8 mouse cellular contexts compared by ENCODE assay signal in genomic region chr5:33142790-33143455, GRCm38 (mm10). TPM values are rescaled to one million over a fixed set of nuclear protein-coding genes. Genes with fewer than 3 reads are reported as not detected.
DNase-seq lines count a peak whose midpoint lies in the region; ATAC-seq and TF ChIP-seq lines count a peak whose summit lies in the region.

No protein-coding gene starts in this region.

- no peaks in the 10 kb centered on the region for H3K36me3 ChIP-seq in heart, embryonic 14.5 days (ENCODE audit: control insufficient read depth, insufficient read depth, low read length)
- no peaks in the 10 kb centered on the region for H3K36me3 ChIP-seq in heart, embryonic 12.5 days
- H3K36me3 ChIP-seq in E14TG2a.4 (ENCODE audit: insufficient read depth, low read length): no peaks in the 10 kb centered on the region

- H3K9ac ChIP-seq in heart, embryonic 14.5 days (ENCODE audit: low read length): peak overlapping the region; percentile 30; the same call in 1 of the 2 replicates
- H3K9ac ChIP-seq in heart, embryonic 12.5 days: no peak overlapping the region

- peak; percentile 88 for TF ChIP-seq CTCF in E14TG2a.4 (conservative IDR thresholded peaks at IDR 0.05; ENCODE audit: low read length)

- 49% methylated on average over 7 of the region's 7 CpGs for WGBS in heart, embryonic 14.5 days
- 55% methylated on average over 7 of the region's 7 CpGs for WGBS in heart, embryonic 12.5 days

- intact Hi-C loops in gastrocnemius, postnatal 36 days (cut with DNase I): loop anchor here (10.0 kb wide), 1 partner anchor 218 kb away; no protein-coding TSS in a partner anchor

- no peaks in the 10 kb centered on the region; a peak in 1 of 4 replicates for H3K4me1 ChIP-seq in heart, embryonic 14.5 days (ENCODE audit: control insufficient read depth in 2 of 2, insufficient read depth in 2 of 2, low read length in 2 of 2)
- H3K4me1 ChIP-seq in heart, embryonic 12.5 days (replicated peaks): no peaks in the 10 kb centered on the region
- no peaks in the 10 kb centered on the region for H3K4me1 ChIP-seq in E14TG2a.4 (replicated peaks; ENCODE audit: low read depth, low read length)

- H3K27me3 ChIP-seq in heart, embryonic 14.5 days (ENCODE audit: control insufficient read depth, insufficient read depth, low read length): 0 out of 2 replicates have a peak, but pooled peaks cover 3% of the 10 kb centered on the region
- H3K27me3 ChIP-seq in heart, embryonic 12.5 days (replicated peaks): 0 out of 2 replicates have a peak, but pooled peaks cover 2% of the 10 kb centered on the region
- peaks cover 26% of the 10 kb centered on the region; the same call in 1 of the 2 replicates for H3K27me3 ChIP-seq in E14TG2a.4 (ENCODE audit: insufficient read depth, low read length)

- no peak overlapping the region for H3K4me2 ChIP-seq in heart, embryonic 14.5 days (ENCODE audit: low read length)
- no peak overlapping the region for H3K4me2 ChIP-seq in heart, embryonic 12.5 days

- no peak for ATAC-seq in heart, embryonic 14.5 days (ENCODE audit: insufficient number of reproducible peaks, insufficient read depth, low FRiP score, low read depth)
- ATAC-seq in heart, embryonic 12.5 days (ENCODE audit: insufficient number of reproducible peaks, low FRiP score): no peak

- no peak overlapping the region for H3K4me3 ChIP-seq in heart, embryonic 14.5 days (ENCODE audit: control insufficient read depth in 1 of 2, insufficient read depth in 1 of 2, low read depth in 1 of 2, low read length in 2 of 2)
- no peak overlapping the region for H3K4me3 ChIP-seq in heart, embryonic 12.5 days
- H3K4me3 ChIP-seq in E14TG2a.4 (replicated peaks; ENCODE audit: low read length): no peak overlapping the region

- DNase-seq in c-Kit-positive CD71-positive TER-119-positive erythroid progenitor cells, embryonic 14.5 days (ENCODE audit: low spot score): peak; percentile 13
- peak; percentile 45 for DNase-seq in heart, postnatal 4 days
- peak; percentile 48 for DNase-seq in layer of hippocampus, adult 9-11 months
- DNase-seq in naive thymus-derived CD4-positive, alpha-beta T cell, adult 2 months (ENCODE audit: low read depth): peak; percentile 78
- no peak for DNase-seq in gastrocnemius, postnatal 36 days

- no peaks in the 10 kb centered on the region for H3K9me3 ChIP-seq in heart, embryonic 14.5 days (ENCODE audit: control insufficient read depth, low read length)
- H3K9me3 ChIP-seq in heart, embryonic 12.5 days (replicated peaks): no peaks in the 10 kb centered on the region
- no peaks in the 10 kb centered on the region for H3K9me3 ChIP-seq in E14TG2a.4 (ENCODE audit: low read length)

- H3K27ac ChIP-seq in heart, embryonic 14.5 days (replicated peaks in 1 of 2; ENCODE audit: control insufficient read depth in 1 of 2, insufficient read depth in 1 of 2, low read depth in 2 of 2, low read length in 2 of 2): no peak overlapping the region
- H3K27ac ChIP-seq in heart, embryonic 12.5 days (ENCODE audit: poor library complexity, severe bottlenecking): no peak overlapping the region

RNA-seq across cellular contexts. Expression of gene Slc5a1, which starts 38.9 kb away (rescaled TPM):
- not detected in 2 replicates for polyA plus RNA-seq in heart, embryonic 14.5 days (2014; fragmentation: Nextera tagmentation; extraction: Ambion mirVana)
- polyA plus RNA-seq in heart, embryonic 12.5 days (2016; fragmentation: Nextera tagmentation; extraction: Ambion mirVana): not detected in 2 replicates
- not detected for total RNA-seq in heart, postnatal 4 days (2021)
- not detected for total RNA-seq in gastrocnemius, postnatal 36 days (2021)

Comparison
In these comparisons a context has a peak if more than half of its experiments do, and no peak if none do; other contexts are left out.
1. DNase-seq: peak in c-Kit-positive CD71-positive TER-119-positive erythroid progenitor cells, embryonic 14.5 days (single experiment), heart, postnatal 4 days (single experiment), layer of hippocampus, adult 9-11 months (single experiment) and naive thymus-derived CD4-positive, alpha-beta T cell, adult 2 months (single experiment); none in gastrocnemius, postnatal 36 days (0 of 2).